Mouse (Mus musculus) kidney, adult 2 months (tissue): ENCODE data around the gene Mab21l1.

Experiments
- CTCF ChIP-seq: fragments of 200-500 bp; conservative IDR thresholded peaks from 2 replicates; pipeline ENCODE4 v1.5.1; 2011; ENCODE audit warnings: low read depth, mild to moderate bottlenecking, control low read depth, low read length, moderate library complexity, mixed read lengths; ENCODE audit not compliant: insufficient read depth, insufficient read length
- POLR2A ChIP-seq: fragments of 200-500 bp; IDR thresholded peaks from one replicate; pipeline ENCODE4 v1.6.1; 2011; ENCODE audit warnings: low read depth, low read length, control low read depth

DNA sequence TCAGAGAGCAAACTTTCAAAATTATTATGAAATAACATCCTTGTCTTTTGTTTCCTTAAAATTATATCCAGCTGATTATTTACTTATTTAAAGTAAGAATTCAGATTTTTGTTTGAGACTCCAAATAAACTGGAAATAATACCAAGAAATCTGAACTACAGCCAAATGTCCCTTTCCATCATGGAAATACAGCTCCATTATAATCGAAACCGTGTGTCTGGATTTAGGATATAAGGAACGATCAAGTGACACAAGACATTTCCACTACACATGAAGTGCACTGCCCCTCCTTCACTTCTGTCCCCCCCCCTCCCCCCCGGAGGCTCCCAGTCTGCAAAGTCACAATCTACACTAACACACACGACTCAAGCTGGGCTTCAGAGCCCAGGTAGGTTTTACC, 33.8 kb downstream of the Mab21l1 start:
- TF ChIP-seq CTCF: no peak
- TF ChIP-seq POLR2A: no peak
